In the genomic region with DNA sequence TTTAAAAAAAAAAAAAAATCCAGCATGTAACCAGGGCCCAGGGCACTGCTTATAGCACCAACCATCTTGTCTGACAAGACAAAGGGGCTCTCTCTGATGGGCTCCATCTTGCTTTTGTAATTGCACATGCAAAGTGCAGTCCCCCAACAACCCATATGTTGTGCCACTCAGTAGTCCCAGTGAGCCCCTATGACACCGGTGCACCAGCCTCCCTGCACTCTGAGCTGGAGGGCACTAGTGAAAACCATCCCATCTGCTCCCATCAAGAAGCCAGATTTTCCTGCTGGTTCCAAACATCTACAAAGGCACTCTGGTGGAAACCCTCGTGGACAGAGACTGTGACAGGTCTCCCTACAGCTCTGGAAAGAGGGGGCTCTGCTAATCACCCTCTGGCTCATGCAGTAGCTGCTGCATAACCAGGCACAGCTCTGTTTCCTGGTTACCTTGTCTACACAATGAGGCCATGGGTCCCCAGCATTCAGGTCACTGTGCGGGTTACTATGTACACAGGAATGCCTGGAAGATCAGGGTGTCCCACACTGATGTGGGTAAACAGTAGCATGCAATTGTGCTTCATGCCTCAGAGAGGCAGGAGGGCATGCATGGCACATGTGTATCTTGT, we compare ENCODE assay signal across 22 mouse cellular contexts.
"Had no signal": no experiment of that assay in that cellular context is flagged by ENCODE, and none has a peak within 500 bp of the region (broad histone marks: within the 10 kb centered on the region; RNA-seq: fewer than 3 reads in every experiment).

No protein-coding gene starts in this region.

- H3K9me3 ChIP-seq: kidney, embryonic 15.5 days; liver, embryonic 15.5 days; lung, embryonic 15.5 days; megakaryocyte, embryonic 14.5 days; midbrain, embryonic 10.5 days; midbrain, embryonic 13.5 days; neural tube, embryonic 13.5 days; stomach, embryonic 15.5 days had no signal

- H3K9ac ChIP-seq: kidney, embryonic 15.5 days; liver, embryonic 15.5 days; lung, embryonic 15.5 days; midbrain, embryonic 13.5 days; neural tube, embryonic 13.5 days; stomach, embryonic 15.5 days had no signal

- H3K27ac ChIP-seq: kidney, embryonic 15.5 days; left cerebral cortex, adult 2 months; liver, embryonic 15.5 days; lung, embryonic 15.5 days; midbrain, embryonic 10.5 days; midbrain, embryonic 13.5 days; neural tube, embryonic 13.5 days; stomach, embryonic 15.5 days had no signal

- DNase-seq: kidney, adult 8-10 months; kidney, postnatal 10 days; kidney, postnatal 36 days; layer of hippocampus, postnatal 36 days; lung, postnatal 10 days; lung, postnatal 36 days; retina, postnatal 1 day; right cerebral cortex, postnatal 25 days; spleen, adult 18-20 months; thymus, adult 2 months; thymus, postnatal 14 days had no signal

- ATAC-seq: midbrain, embryonic 13.5 days; midbrain, embryonic 16.5 days had no signal

- H3K4me1 ChIP-seq: kidney, embryonic 15.5 days; liver, embryonic 15.5 days; lung, embryonic 15.5 days; midbrain, embryonic 10.5 days; stomach, embryonic 15.5 days had no signal

- H3K4me3 ChIP-seq: kidney, embryonic 15.5 days; left cerebral cortex, adult 2 months; liver, embryonic 15.5 days; lung, embryonic 15.5 days; megakaryocyte, embryonic 14.5 days; midbrain, embryonic 10.5 days; midbrain, embryonic 13.5 days; myocyte; neural tube, embryonic 13.5 days; stomach, embryonic 15.5 days had no signal

- H3K4me2 ChIP-seq: kidney, embryonic 15.5 days; liver, embryonic 15.5 days; lung, embryonic 15.5 days; midbrain, embryonic 13.5 days; neural tube, embryonic 13.5 days; stomach, embryonic 15.5 days had no signal

- H3K27me3 ChIP-seq: kidney, embryonic 15.5 days; liver, embryonic 15.5 days; lung, embryonic 15.5 days; megakaryocyte, embryonic 14.5 days; midbrain, embryonic 13.5 days; neural tube, embryonic 13.5 days; stomach, embryonic 15.5 days had no signal
